Mouse (Mus musculus) embryonic stem cell, embryonic (primary cell): Measurements from ENCODE around the gene Klhl26.

ENCODE experiments used
- CTCF ChIA-PET, 4 experiments: fragments of 300-600 bp in 2 of 4; fragments of 350-600 bp in 2 of 4; sonication (Branson Sonifier 250); formaldehyde crosslinking; loops; one replicate each; lab custom pipeline; 2022; ENCODE audit warnings: inconsistent platforms in 2 of 4; lab: Charles Lee
- POLR2A ChIA-PET, 4 experiments: fragments of 300-600 bp in 2 of 4; fragments of 350-600 bp in 2 of 4; sonication (Branson Sonifier 250); formaldehyde crosslinking; loops; one replicate each; lab custom pipeline; 2022; ENCODE audit warnings: antibody characterized with exemption in 4 of 4, inconsistent platforms in 1 of 4; lab: Charles Lee

The Klhl26 gene

GRCm38 (mm10) chr8:70421349-70422104, 55.2 kb downstream of the Klhl26 start:
- ChIA-PET POLR2A (interaction anchor here in 2 of 4 experiments (0.5 to 1.8 kb wide), 7 partner anchors 12 to 484 kb away, joined by 3 to 8 read pairs (median 4); partner anchors contain the start of genes Fkbp8 (in 1 of the 2), Kxd1 (in 1 of the 2), Map1s (in 1 of the 2) and Rex1bd (in 1 of the 2)), CTCF (interaction anchor here in 2 of 4 experiments (0.5 to 1.5 kb wide), 6 partner anchors 30 to 139 kb away, joined by 3 to 7 read pairs (median 4); no protein-coding TSS in a partner anchor)

GRCm38 (mm10) chr8:70419879-70420643, 56.7 kb downstream of the Klhl26 start:
- CTCF ChIA-PET = interaction anchor here in 2 of 4 experiments (0.6 to 4.9 kb wide), 3 partner anchors 9 to 84 kb away, joined by 3 to 66 read pairs (median 8); partner anchors contain the start of gene Rex1bd (in 1 of the 2)
- POLR2A ChIA-PET = interaction anchor here in 2 of 4 experiments (1.2 to 1.8 kb wide), 4 partner anchors 12 to 86 kb away, joined by 3 to 8 read pairs (median 5); partner anchors contain the start of genes Klhl26 (in 1 of the 2) and Rex1bd (in 1 of the 2)

- CTCF ChIA-PET = interaction anchor here in 2 of 4 experiments (0.5 to 4.9 kb wide), 2 partner anchors 86 to 165 kb away, joined by 3 to 66 read pairs; partner anchors contain the start of gene Rex1bd (in 1 of the 2)
- POLR2A ChIA-PET = interaction anchor here in 2 of 4 experiments (1.0 to 1.7 kb wide), 4 partner anchors 81 to 87 kb away, joined by 3 to 11 read pairs (median 4); partner anchors contain the start of gene Rex1bd (in 1 of the 2)
Observed at GRCm38 (mm10) chr8:70418954-70419353, 57.8 kb downstream of the Klhl26 start.

- ChIA-PET CTCF (interaction anchor here in 3 of 4 experiments (0.7 to 4.9 kb wide), 8 partner anchors 11 to 165 kb away, joined by 3 to 66 read pairs (median 4); partner anchors contain the start of gene Rex1bd (in 1 of the 3)), POLR2A (interaction anchor here in 2 of 4 experiments (0.6 to 1.7 kb wide), 10 partner anchors 35 to 143 kb away, joined by 3 to 11 read pairs (median 3); partner anchors contain the start of genes Rex1bd (in 2 of the 2) and Klhl26 (in 1 of the 2))
Observed at GRCm38 (mm10) chr8:70417914-70418313, 58.9 kb downstream of the Klhl26 start.

- ChIA-PET CTCF (interaction anchor here (1.2 to 4.9 kb wide), 11 partner anchors 9 to 152 kb away, joined by 3 to 66 read pairs (median 5); partner anchors contain the start of gene Rex1bd (in 1 of the 4)), POLR2A (interaction anchor here in 3 of 4 experiments (0.8 to 2.2 kb wide), 8 partner anchors 11 to 214 kb away, joined by 3 to 12 read pairs (median 3); partner anchors contain the start of gene Rex1bd (in 3 of the 3))
Observed at GRCm38 (mm10) chr8:70416941-70417340, 59.8 kb downstream of the Klhl26 start.

- ChIA-PET POLR2A (interaction anchor here in 3 of 4 experiments (0.6 to 2.2 kb wide), 6 partner anchors 16 to 215 kb away, joined by 3 to 12 read pairs (median 3); partner anchors contain the start of gene Rex1bd (in 2 of the 3)), CTCF (interaction anchor here (0.5 to 4.9 kb wide), 33 partner anchors 8 to 1333 kb away, joined by 3 to 66 read pairs (median 3); partner anchors contain the start of genes Comp (in 1 of the 4), Klhl26 (in 1 of the 4), Lrrc25 (in 1 of the 4) and Rex1bd (in 1 of the 4))
Observed at GRCm38 (mm10) chr8:70415540-70416451, 61.0 kb downstream of the Klhl26 start.

GRCm38 (mm10) chr8:70414310-70414946, 62.3 kb downstream of the Klhl26 start:
- ChIA-PET POLR2A (interaction anchor here in 2 of 4 experiments (1.0 to 1.5 kb wide), 2 partner anchors 91 to 92 kb away, joined by 3 to 5 read pairs; partner anchors contain the start of gene Rex1bd (in 1 of the 2)), CTCF (interaction anchor here in 1 of 4 experiments (1.2 to 1.7 kb wide), 2 partner anchors 12 to 88 kb away, joined by 3 to 4 read pairs; no protein-coding TSS in a partner anchor)

GRCm38 (mm10) chr8:70410281-70410680, 66.5 kb downstream of the Klhl26 start:
- POLR2A ChIA-PET = interaction anchor here in 2 of 4 experiments (0.9 to 1.3 kb wide), 3 partner anchors 95 to 100 kb away, joined by 3 to 4 read pairs (median 3); partner anchors contain the start of genes Rex1bd (in 1 of the 2) and Uba52 (in 1 of the 2)

GRCm38 (mm10) chr8:70409455-70409871, 67.3 kb downstream of the Klhl26 start:
- ChIA-PET POLR2A (interaction anchor here in 3 of 4 experiments (0.6 to 1.6 kb wide), 7 partner anchors 22 to 199 kb away, joined by 3 to 6 read pairs (median 3); partner anchors contain the start of gene Uba52 (in 1 of the 3)), CTCF (interaction anchor here in 2 of 4 experiments (0.5 to 1.3 kb wide), 3 partner anchors 38 to 96 kb away, joined by 3 to 6 read pairs (median 3); no protein-coding TSS in a partner anchor)

More at GRCm38 (mm10) chr8:70410281-70410680, 66.5 kb downstream of the Klhl26 start:
- CTCF ChIA-PET = interaction anchor here in 2 of 4 experiments (1.0 to 1.3 kb wide), 2 partner anchors 67 to 93 kb away, joined by 3 read pairs; no protein-coding TSS in a partner anchor

- POLR2A ChIA-PET = interaction anchor here in 3 of 4 experiments (0.6 to 1.6 kb wide), 10 partner anchors 10 to 502 kb away, joined by 3 to 6 read pairs (median 3); partner anchors contain the start of gene Uba52 (in 1 of the 3)
- CTCF ChIA-PET = interaction anchor here (0.5 to 2.4 kb wide), 8 partner anchors 26 to 96 kb away, joined by 3 to 9 read pairs (median 3); no protein-coding TSS in a partner anchor
Observed at GRCm38 (mm10) chr8:70409019-70409418, 67.7 kb downstream of the Klhl26 start.

GRCm38 (mm10) chr8:70408301-70408700, 68.5 kb downstream of the Klhl26 start:
- ChIA-PET CTCF (interaction anchor here (0.6 to 2.4 kb wide), 18 partner anchors 8 to 315 kb away, joined by 3 to 9 read pairs (median 3); no protein-coding TSS in a partner anchor), POLR2A (interaction anchor here in 3 of 4 experiments (0.6 to 1.6 kb wide), 14 partner anchors 9 to 502 kb away, joined by 3 to 8 read pairs (median 3); partner anchors contain the start of gene Uba52 (in 1 of the 3))

GRCm38 (mm10) chr8:70406427-70407069, 70.2 kb downstream of the Klhl26 start:
- ChIA-PET POLR2A (interaction anchor here in 2 of 4 experiments (0.7 to 1.4 kb wide), 4 partner anchors 10 to 70 kb away, joined by 3 to 4 read pairs (median 3); partner anchors contain the start of gene Klhl26 (in 1 of the 2)), CTCF (interaction anchor here in 3 of 4 experiments (0.7 to 2.4 kb wide), 9 partner anchors 9 to 97 kb away, joined by 3 to 9 read pairs (median 4); no protein-coding TSS in a partner anchor)

GRCm38 (mm10) chr8:70405189-70405588, 71.6 kb downstream of the Klhl26 start:
- ChIA-PET CTCF (interaction anchor here in 2 of 4 experiments (0.7 to 1.3 kb wide), 6 partner anchors 11 to 242 kb away, joined by 3 to 8 read pairs (median 4); no protein-coding TSS in a partner anchor), POLR2A (interaction anchor here in 3 of 4 experiments (0.8 to 1.3 kb wide), 3 partner anchors 17 to 98 kb away, joined by 3 read pairs; partner anchors contain the start of gene Upf1 (in 1 of the 3))

GRCm38 (mm10) chr8:70404212-70404611, 72.6 kb downstream of the Klhl26 start:
- POLR2A ChIA-PET = interaction anchor here in 3 of 4 experiments (0.6 to 1.8 kb wide), 6 partner anchors 73 to 464 kb away, joined by 3 to 5 read pairs (median 3); no protein-coding TSS in a partner anchor
- CTCF ChIA-PET = interaction anchor here (0.6 to 1.6 kb wide), 17 partner anchors 8 to 461 kb away, joined by 3 to 8 read pairs (median 3); partner anchors contain the start of gene Rex1bd (in 1 of the 4)
